Mouse (Mus musculus): ENCODE results near the gene Adap1. TPM values are rescaled to one million over a fixed set of nuclear protein-coding genes. Genes with fewer than 3 reads are reported as not detected.

Adap1 gene
- total and polyA plus RNA-seq, 2 experiments from 2014 or later, result 0.53 to 1.00 TPM

DNA sequence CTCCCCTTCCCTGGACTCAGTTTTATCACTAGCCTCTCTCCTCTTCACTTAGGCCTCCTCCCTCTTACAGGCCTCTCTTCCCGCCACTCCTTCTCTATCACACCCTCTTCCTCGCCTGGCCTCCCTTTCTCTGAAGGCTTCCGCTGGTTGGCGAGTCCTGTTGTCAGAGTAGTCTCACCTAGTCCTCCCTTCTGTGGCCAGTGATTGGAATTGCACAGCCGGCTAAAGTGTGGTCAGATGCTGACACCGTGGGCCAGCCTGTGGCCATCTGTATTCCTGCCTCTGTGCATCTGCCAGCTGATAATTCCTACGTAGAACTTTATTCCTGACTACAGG, 72.5 kb downstream of the Adap1 start:
- H3K4me3 ChIP-seq (ENCODE audit: low read depth, low read length), result peak overlapping the region; percentile 71
- H3K36me3 ChIP-seq (replicated peaks; ENCODE audit: control insufficient read depth, insufficient read depth, low read length), result peaks cover 24% of the 10 kb centered on the region
- DNase-seq (ENCODE audit: low spot score), result no peak
- no peaks in the 10 kb centered on the region for H3K9me3 ChIP-seq (replicated peaks; ENCODE audit: control insufficient read depth, low read length)
- TF ChIP-seq EP300 (IDR thresholded peaks at IDR 0.05; ENCODE audit: low read depth) (no peak), CTCF (IDR thresholded peaks at IDR 0.05; ENCODE audit: low read depth) (0 out of 2 replicates have a peak, but pooled peaks have one; percentile 5)
- peak overlapping the region; percentile 73 for H3K4me2 ChIP-seq (ENCODE audit: low read depth, low read length)
- WGBS, result under 1% methylated on average over 7 of the region's 7 CpGs
- peak; percentile 6 for ATAC-seq (ENCODE audit: insufficient read depth, low read depth)
- peak overlapping the region; percentile 61 for H3K9ac ChIP-seq (replicated peaks; ENCODE audit: low read depth, low read length)
- no peaks in the 10 kb centered on the region for H3K27me3 ChIP-seq (ENCODE audit: control insufficient read depth, insufficient read depth, low read length)
- H3K27ac ChIP-seq (ENCODE audit: low read depth), result peak overlapping the region; percentile 91
- peaks cover 45% of the 10 kb centered on the region for H3K4me1 ChIP-seq (ENCODE audit: control insufficient read depth, insufficient read depth)

DNA sequence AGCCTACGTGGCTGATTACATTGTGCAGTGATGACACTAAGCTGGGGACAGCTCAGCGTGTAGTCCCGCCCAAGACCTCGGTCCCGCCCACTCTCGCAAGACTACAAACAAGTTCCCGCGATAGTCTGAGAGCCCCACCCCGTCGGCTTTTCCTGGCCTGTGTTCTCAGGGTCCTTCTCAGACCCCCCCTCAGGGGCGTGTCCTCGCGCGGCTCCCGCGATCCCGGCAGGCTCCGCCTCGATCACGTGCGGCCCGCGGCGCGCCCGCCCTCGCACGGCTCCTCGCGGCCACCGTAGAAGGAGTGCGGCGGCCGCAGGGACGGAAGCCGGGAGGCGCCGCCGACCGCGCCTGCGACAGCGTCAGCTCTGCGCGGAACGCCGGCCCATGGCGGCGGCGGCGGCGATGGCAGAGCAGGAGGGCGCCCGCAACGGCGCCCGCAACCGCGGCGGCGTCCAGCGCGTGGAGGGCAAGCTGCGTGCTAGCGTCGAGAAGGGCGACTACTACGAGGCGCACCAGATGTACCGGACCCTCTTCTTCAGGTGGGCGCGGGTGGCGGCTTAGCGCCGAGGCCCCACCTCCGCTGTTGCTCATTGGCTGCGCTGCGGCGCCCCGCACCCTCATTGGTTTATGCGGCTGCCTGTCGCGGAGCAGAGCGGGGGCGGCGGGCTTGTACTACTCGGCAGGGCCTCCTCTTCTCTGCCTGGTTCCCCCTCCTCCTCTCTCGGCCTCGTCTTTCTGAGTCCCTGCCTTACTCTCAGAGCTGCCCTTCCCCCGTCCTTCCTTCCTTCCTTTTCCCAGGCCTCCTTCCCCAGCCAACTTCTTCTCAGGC, 73.1 kb downstream of the Adap1 start, which contains the start of gene Get4:
Get4 (plus strand) TSS at position 244 of the 829 bp plus-strand sequence.
- peak within 1 kb of the TSS; percentile 73 for H3K4me2 ChIP-seq (ENCODE audit: low read depth, low read length)
- TF ChIP-seq EP300 (IDR thresholded peaks at IDR 0.05; ENCODE audit: low read depth) (peak; percentile 68; the same call in 1 of the 2 replicates), CTCF (IDR thresholded peaks at IDR 0.05; ENCODE audit: low read depth) (no peak)
- H3K9me3 ChIP-seq (replicated peaks; ENCODE audit: control insufficient read depth, low read length), result no peaks in the 10 kb centered on the region
- H3K9ac ChIP-seq (replicated peaks; ENCODE audit: low read depth, low read length), result peak within 1 kb of the TSS; percentile 61
- no peaks in the 10 kb centered on the region for H3K27me3 ChIP-seq (ENCODE audit: control insufficient read depth, insufficient read depth, low read length)
- ATAC-seq (ENCODE audit: insufficient read depth, low read depth) (peak; percentile 92), DNase-seq (ENCODE audit: low spot score) (peak; percentile 99)
- peaks cover 40% of the 10 kb centered on the region for H3K4me1 ChIP-seq (ENCODE audit: control insufficient read depth, insufficient read depth)
- peaks cover 30% of the 10 kb centered on the region for H3K36me3 ChIP-seq (replicated peaks; ENCODE audit: control insufficient read depth, insufficient read depth, low read length)
- 0% methylated on average over 52 of the region's 90 CpGs for WGBS
- H3K4me3 ChIP-seq (ENCODE audit: low read depth, low read length), result peak within 1 kb of the TSS; percentile 71
- peak within 1 kb of the TSS; percentile 91 for H3K27ac ChIP-seq (ENCODE audit: low read depth)

DNA sequence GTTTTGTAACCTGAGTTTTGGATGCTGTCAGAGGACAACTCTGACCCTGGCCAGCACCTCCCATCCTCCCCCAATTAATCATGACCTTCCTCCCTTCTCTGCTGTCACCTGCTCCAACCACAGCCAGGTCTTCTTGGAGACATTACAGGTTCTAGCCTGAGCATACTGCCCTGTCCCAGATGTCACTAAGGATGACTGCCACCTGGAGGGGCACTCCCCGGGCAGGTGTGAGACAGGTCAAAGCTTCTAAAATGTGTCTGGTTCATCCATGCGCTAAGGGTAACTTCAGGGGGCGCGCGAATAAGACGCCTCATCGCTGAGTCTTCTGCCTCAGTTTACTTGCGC, 73.7 kb downstream of the Adap1 start:
- under 1% methylated on average over 8 of the region's 8 CpGs for WGBS
- peak; percentile 4 for ATAC-seq (ENCODE audit: insufficient read depth, low read depth)
- peak overlapping the region; percentile 81 for H3K27ac ChIP-seq (ENCODE audit: low read depth)

GRCm38 (mm10) chr5:139251279-139251678, 74.1 kb downstream of the Adap1 start:
- H3K27me3 ChIP-seq (ENCODE audit: control insufficient read depth, insufficient read depth, low read length), result no peaks in the 10 kb centered on the region
- no peaks in the 10 kb centered on the region for H3K9me3 ChIP-seq (replicated peaks; ENCODE audit: control insufficient read depth, low read length)
- H3K27ac ChIP-seq (ENCODE audit: low read depth), result peak overlapping the region; percentile 81
- H3K9ac ChIP-seq (replicated peaks; ENCODE audit: low read depth, low read length), result peak overlapping the region; percentile 48
- DNase-seq (ENCODE audit: low spot score) (no peak), ATAC-seq (ENCODE audit: insufficient read depth, low read depth) (no peak)
- no peak for TF ChIP-seq EP300 (IDR thresholded peaks at IDR 0.05; ENCODE audit: low read depth)
- no peak for TF ChIP-seq CTCF (IDR thresholded peaks at IDR 0.05; ENCODE audit: low read depth)
- no peak overlapping the region for H3K4me3 ChIP-seq (ENCODE audit: low read depth, low read length)
- 84% methylated on average over 7 of the region's 7 CpGs for WGBS
- H3K4me1 ChIP-seq (ENCODE audit: control insufficient read depth, insufficient read depth), result peaks cover 31% of the 10 kb centered on the region
- H3K36me3 ChIP-seq (replicated peaks; ENCODE audit: control insufficient read depth, insufficient read depth, low read length), result peaks cover 40% of the 10 kb centered on the region
- peak overlapping the region; percentile 71; the same call in 1 of the 2 replicates for H3K4me2 ChIP-seq (ENCODE audit: low read depth, low read length)

More for the DNA sequence above, 73.7 kb downstream of the Adap1 start:
- Histone ChIP-seq H3K36me3 (replicated peaks; ENCODE audit: control insufficient read depth, insufficient read depth, low read length) (peaks cover 36% of the 10 kb centered on the region), H3K9me3 (replicated peaks; ENCODE audit: control insufficient read depth, low read length) (no peaks in the 10 kb centered on the region), H3K9ac (replicated peaks; ENCODE audit: low read depth, low read length) (peak overlapping the region; percentile 48), H3K4me2 (ENCODE audit: low read depth, low read length) (peak overlapping the region; percentile 71), H3K27me3 (ENCODE audit: control insufficient read depth, insufficient read depth, low read length) (no peaks in the 10 kb centered on the region), H3K4me1 (ENCODE audit: control insufficient read depth, insufficient read depth) (peaks cover 34% of the 10 kb centered on the region), H3K4me3 (ENCODE audit: low read depth, low read length) (peak overlapping the region; percentile 71)
- no peak; the same call in none of the 2 replicates for TF ChIP-seq CTCF (IDR thresholded peaks at IDR 0.05; ENCODE audit: low read depth)
- no peak for TF ChIP-seq EP300 (IDR thresholded peaks at IDR 0.05; ENCODE audit: low read depth)
- DNase-seq (ENCODE audit: low spot score), result peak; percentile 11

- Histone ChIP-seq H3K9me3 (replicated peaks; ENCODE audit: control insufficient read depth, low read length) (no peaks in the 10 kb centered on the region), H3K4me2 (ENCODE audit: low read depth, low read length) (no peak overlapping the region), H3K9ac (replicated peaks; ENCODE audit: low read depth, low read length) (no peak overlapping the region), H3K4me1 (ENCODE audit: control insufficient read depth, insufficient read depth) (peaks cover 11% of the 10 kb centered on the region; the same call in 1 of the 2 replicates), H3K27me3 (ENCODE audit: control insufficient read depth, insufficient read depth, low read length) (no peaks in the 10 kb centered on the region), H3K27ac (ENCODE audit: low read depth) (no peak overlapping the region), H3K4me3 (ENCODE audit: low read depth, low read length) (no peak overlapping the region), H3K36me3 (replicated peaks; ENCODE audit: control insufficient read depth, insufficient read depth, low read length) (peaks cover 58% of the 10 kb centered on the region)
- TF ChIP-seq EP300 (IDR thresholded peaks at IDR 0.05; ENCODE audit: low read depth) (no peak), CTCF (IDR thresholded peaks at IDR 0.05; ENCODE audit: low read depth) (no peak)
- DNase-seq (ENCODE audit: low spot score) (no peak), ATAC-seq (ENCODE audit: insufficient read depth, low read depth) (no peak)
- whole genome bisulfite sequencing, result 54% methylated on average over 3 of the region's 3 CpGs
These were observed 76.6 kb downstream of the Adap1 start for GRCm38 (mm10) chr5:139248846-139249245.
